Mouse (Mus musculus): ENCODE results near the gene Ndufc1.
"Not testable (repeated sequence)": the region's sequence is repeated elsewhere in the genome, so short reads cannot be mapped to it uniquely, and the experiment has no call there.

DNA sequence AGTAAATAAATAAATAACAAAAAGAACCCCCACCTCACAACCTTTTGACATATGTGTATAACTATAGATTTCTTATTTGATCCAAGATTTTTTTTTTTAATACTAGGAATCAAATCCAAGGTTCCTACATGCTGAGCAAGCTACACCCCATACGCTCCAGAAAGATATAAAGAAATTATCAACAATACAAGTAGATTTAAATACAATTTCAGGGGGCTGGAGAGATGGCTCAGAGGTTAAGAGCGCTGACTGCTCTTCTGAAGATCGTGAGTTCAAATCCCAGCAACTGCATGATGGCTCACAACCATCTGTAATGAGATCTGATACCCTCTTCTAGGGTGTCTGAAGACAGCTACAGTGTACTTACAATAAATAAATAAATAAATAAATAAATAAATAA, 15.8 kb downstream of the Ndufc1 start:
- not testable (repeated sequence) for TF ChIP-seq POLR2A (IDR thresholded peaks at IDR 0.05; ENCODE audit: borderline replicate concordance, low read depth, low read length); CTCF (IDR thresholded peaks at IDR 0.05; ENCODE audit: low read depth, low read length)
